Mouse (Mus musculus): ENCODE measurements around the gene Usp7.
"Not testable (repeated sequence)": the region's sequence is repeated elsewhere in the genome, so short reads cannot be mapped to it uniquely, and the experiment has no call there.

The Usp7 gene

GRCm38 (mm10) chr16:8783198-8783913, 8.8 kb downstream of the Usp7 start:
- DNase-seq (ENCODE audit: inconsistent age in 2 of 2, low spot score in 1 of 2), result no peak

GRCm38 (mm10) chr16:8781660-8782059, 10.4 kb downstream of the Usp7 start:
- no peak for DNase-seq (ENCODE audit: inconsistent age in 2 of 2, low spot score in 1 of 2)

- no peak for DNase-seq (ENCODE audit: inconsistent age in 2 of 2, low spot score in 1 of 2)
Observed at GRCm38 (mm10) chr16:8781191-8781590, 10.9 kb downstream of the Usp7 start.

- no peak for DNase-seq (ENCODE audit: inconsistent age in 2 of 2, low spot score in 1 of 2)
Observed at GRCm38 (mm10) chr16:8780187-8780586, 11.9 kb downstream of the Usp7 start.

GRCm38 (mm10) chr16:8778697-8779096, 13.4 kb downstream of the Usp7 start:
- no peak for DNase-seq (ENCODE audit: inconsistent age in 2 of 2, low spot score in 1 of 2)

GRCm38 (mm10) chr16:8777202-8777601, 14.9 kb downstream of the Usp7 start:
- no peak for DNase-seq (ENCODE audit: inconsistent age in 2 of 2, low spot score in 1 of 2)

GRCm38 (mm10) chr16:8776634-8777033, 15.5 kb downstream of the Usp7 start:
- DNase-seq (ENCODE audit: inconsistent age in 2 of 2, low spot score in 1 of 2), result no peak

- DNase-seq (ENCODE audit: inconsistent age in 2 of 2, low spot score in 1 of 2), result no peak
Observed at GRCm38 (mm10) chr16:8771086-8771485, 21.0 kb downstream of the Usp7 start.

GRCm38 (mm10) chr16:8770342-8770741, 21.8 kb downstream of the Usp7 start:
- not testable (repeated sequence) for DNase-seq (ENCODE audit: inconsistent age in 2 of 2, low spot score in 1 of 2)

- DNase-seq (ENCODE audit: inconsistent age in 2 of 2, low spot score in 1 of 2), result no peak
Observed at GRCm38 (mm10) chr16:8769466-8769865, 22.6 kb downstream of the Usp7 start.

- peak; percentile 68 to 87 for DNase-seq (ENCODE audit: inconsistent age in 2 of 2, low spot score in 1 of 2)
Observed at GRCm38 (mm10) chr16:8769065-8769464, 23.0 kb downstream of the Usp7 start.

GRCm38 (mm10) chr16:8768588-8768987, 23.5 kb downstream of the Usp7 start:
- DNase-seq (ENCODE audit: inconsistent age in 2 of 2, low spot score in 1 of 2), result no peak

- DNase-seq (ENCODE audit: inconsistent age in 2 of 2, low spot score in 1 of 2), result no peak
Observed at GRCm38 (mm10) chr16:8768071-8768470, 24.0 kb downstream of the Usp7 start.

GRCm38 (mm10) chr16:8767133-8768052, 24.7 kb downstream of the Usp7 start:
- no peak for DNase-seq (ENCODE audit: inconsistent age in 2 of 2, low spot score in 1 of 2)

GRCm38 (mm10) chr16:8766196-8766595, 25.9 kb downstream of the Usp7 start:
- DNase-seq (ENCODE audit: inconsistent age in 2 of 2, low spot score in 1 of 2), result no peak

- no peak for DNase-seq (ENCODE audit: inconsistent age in 2 of 2, low spot score in 1 of 2)
Observed at GRCm38 (mm10) chr16:8764124-8764907, 27.8 kb downstream of the Usp7 start.

GRCm38 (mm10) chr16:8763028-8763427, 29.1 kb downstream of the Usp7 start:
- no peak for DNase-seq (ENCODE audit: inconsistent age in 2 of 2, low spot score in 1 of 2)

GRCm38 (mm10) chr16:8761894-8762293, 30.2 kb downstream of the Usp7 start:
- no peak for DNase-seq (ENCODE audit: inconsistent age in 2 of 2, low spot score in 1 of 2)

GRCm38 (mm10) chr16:8761005-8761404, 31.1 kb downstream of the Usp7 start:
- no peak for DNase-seq (ENCODE audit: inconsistent age in 2 of 2, low spot score in 1 of 2)

- no peak for DNase-seq (ENCODE audit: inconsistent age in 2 of 2, low spot score in 1 of 2)
Observed at GRCm38 (mm10) chr16:8758979-8759378, 33.1 kb downstream of the Usp7 start.

- no peak for DNase-seq (ENCODE audit: inconsistent age in 2 of 2, low spot score in 1 of 2)
Observed at GRCm38 (mm10) chr16:8758193-8758592, 33.9 kb downstream of the Usp7 start.
